Mouse (Mus musculus): ENCODE data around the gene Nucb2. TPM values are rescaled to one million over a fixed set of nuclear protein-coding genes. Genes with fewer than 3 reads are reported as not detected.

The Nucb2 gene
- polyA plus RNA-seq, 1 experiment from 2014 or later = 13.6 TPM

GRCm38 (mm10) chr7:116484213-116484612 lies 20.0 kb upstream of the Nucb2 start:
- Histone ChIP-seq H3K9me3 (ENCODE audit: control insufficient read depth, low read length) (no peaks in the 10 kb centered on the region), H3K36me3 (ENCODE audit: control insufficient read depth, insufficient read depth, low read length) (no peaks in the 10 kb centered on the region), H3K4me2 (ENCODE audit: low read depth) (no peak overlapping the region), H3K4me3 (ENCODE audit: low read depth, low read length) (no peak overlapping the region), H3K27me3 (ENCODE audit: control insufficient read depth, insufficient read depth, low read length) (no peaks in the 10 kb centered on the region), H3K4me1 (ENCODE audit: control insufficient read depth, insufficient read depth, low read length) (no peaks in the 10 kb centered on the region), H3K27ac (ENCODE audit: low read depth, low read length) (no peak overlapping the region), H3K9ac (ENCODE audit: low read length) (no peak overlapping the region)
- ATAC-seq (ENCODE audit: insufficient read depth, low FRiP score, low TSS enrichment) (no peak), DNase-seq (ENCODE audit: low spot score) (no peak)
- WGBS = 84% methylated on average over 5 of the region's 5 CpGs

GRCm38 (mm10) chr7:116485062-116485601 lies 19.0 kb upstream of the Nucb2 start:
- ATAC-seq (ENCODE audit: insufficient read depth, low FRiP score, low TSS enrichment) (no peak), DNase-seq (ENCODE audit: low spot score) (no peak)
- no peak overlapping the region for H3K4me2 ChIP-seq (ENCODE audit: low read depth)
- H3K4me3 ChIP-seq (ENCODE audit: low read depth, low read length) = no peak overlapping the region
- H3K36me3 ChIP-seq (ENCODE audit: control insufficient read depth, insufficient read depth, low read length) = no peaks in the 10 kb centered on the region
- H3K27me3 ChIP-seq (ENCODE audit: control insufficient read depth, insufficient read depth, low read length) = no peaks in the 10 kb centered on the region
- no peaks in the 10 kb centered on the region for H3K4me1 ChIP-seq (ENCODE audit: control insufficient read depth, insufficient read depth, low read length)
- no peak overlapping the region for H3K27ac ChIP-seq (ENCODE audit: low read depth, low read length)
- no peaks in the 10 kb centered on the region for H3K9me3 ChIP-seq (ENCODE audit: control insufficient read depth, low read length)
- no peak overlapping the region for H3K9ac ChIP-seq (ENCODE audit: low read length)
- WGBS = 96% methylated on average over 1 of the region's 1 CpGs

- no peak for ATAC-seq (ENCODE audit: insufficient read depth, low FRiP score, low TSS enrichment)
- Histone ChIP-seq H3K36me3 (ENCODE audit: control insufficient read depth, insufficient read depth, low read length) (no peaks in the 10 kb centered on the region), H3K4me3 (ENCODE audit: low read depth, low read length) (no peak overlapping the region), H3K4me1 (ENCODE audit: control insufficient read depth, insufficient read depth, low read length) (no peaks in the 10 kb centered on the region), H3K9me3 (ENCODE audit: control insufficient read depth, low read length) (no peaks in the 10 kb centered on the region), H3K27ac (ENCODE audit: low read depth, low read length) (no peak overlapping the region), H3K9ac (ENCODE audit: low read length) (no peak overlapping the region), H3K4me2 (ENCODE audit: low read depth) (no peak overlapping the region), H3K27me3 (ENCODE audit: control insufficient read depth, insufficient read depth, low read length) (no peaks in the 10 kb centered on the region)
- no peak for DNase-seq (ENCODE audit: low spot score)
- 84% methylated on average over 4 of the region's 4 CpGs for WGBS
Measured at GRCm38 (mm10) chr7:116491113-116491512, 13.1 kb upstream of the Nucb2 start.

- Histone ChIP-seq H3K9ac (ENCODE audit: low read length) (no peak overlapping the region), H3K4me3 (ENCODE audit: low read depth, low read length) (no peak overlapping the region), H3K4me2 (ENCODE audit: low read depth) (no peak overlapping the region), H3K27me3 (ENCODE audit: control insufficient read depth, insufficient read depth, low read length) (no peaks in the 10 kb centered on the region), H3K9me3 (ENCODE audit: control insufficient read depth, low read length) (no peaks in the 10 kb centered on the region), H3K27ac (ENCODE audit: low read depth, low read length) (no peak overlapping the region), H3K36me3 (ENCODE audit: control insufficient read depth, insufficient read depth, low read length) (no peaks in the 10 kb centered on the region), H3K4me1 (ENCODE audit: control insufficient read depth, insufficient read depth, low read length) (no peaks in the 10 kb centered on the region)
- ATAC-seq (ENCODE audit: insufficient read depth, low FRiP score, low TSS enrichment) (no peak), DNase-seq (ENCODE audit: low spot score) (no peak)
- whole genome bisulfite sequencing = 84% methylated on average over 7 of the region's 7 CpGs
Measured at GRCm38 (mm10) chr7:116493267-116494003, 10.7 kb upstream of the Nucb2 start.

- Histone ChIP-seq H3K27me3 (ENCODE audit: control insufficient read depth, insufficient read depth, low read length) (no peaks in the 10 kb centered on the region), H3K36me3 (ENCODE audit: control insufficient read depth, insufficient read depth, low read length) (no peaks in the 10 kb centered on the region), H3K9me3 (ENCODE audit: control insufficient read depth, low read length) (no peaks in the 10 kb centered on the region), H3K9ac (ENCODE audit: low read length) (no peak overlapping the region), H3K4me3 (ENCODE audit: low read depth, low read length) (no peak overlapping the region), H3K4me1 (ENCODE audit: control insufficient read depth, insufficient read depth, low read length) (no peaks in the 10 kb centered on the region), H3K27ac (ENCODE audit: low read depth, low read length) (no peak overlapping the region), H3K4me2 (ENCODE audit: low read depth) (no peak overlapping the region)
- 77% methylated on average over 5 of the region's 5 CpGs for WGBS
- ATAC-seq (ENCODE audit: insufficient read depth, low FRiP score, low TSS enrichment) (no peak), DNase-seq (ENCODE audit: low spot score) (no peak)
Measured at GRCm38 (mm10) chr7:116494618-116495017, 9.6 kb upstream of the Nucb2 start.

GRCm38 (mm10) chr7:116496760-116497159 lies 7.4 kb upstream of the Nucb2 start:
- H3K27me3 ChIP-seq (ENCODE audit: control insufficient read depth, insufficient read depth, low read length) = no peaks in the 10 kb centered on the region
- H3K9ac ChIP-seq (ENCODE audit: low read length) = no peak overlapping the region
- no peak for DNase-seq (ENCODE audit: low spot score)
- 95% methylated on average over 4 of the region's 4 CpGs for WGBS
- no peak overlapping the region for H3K4me3 ChIP-seq (ENCODE audit: low read depth, low read length)
- H3K4me2 ChIP-seq (ENCODE audit: low read depth) = no peak overlapping the region
- H3K27ac ChIP-seq (ENCODE audit: low read depth, low read length) = no peak overlapping the region
- H3K36me3 ChIP-seq (ENCODE audit: control insufficient read depth, insufficient read depth, low read length) = no peaks in the 10 kb centered on the region
- ATAC-seq (ENCODE audit: insufficient read depth, low FRiP score, low TSS enrichment) = no peak
- H3K4me1 ChIP-seq (ENCODE audit: control insufficient read depth, insufficient read depth, low read length) = no peaks in the 10 kb centered on the region
- H3K9me3 ChIP-seq (ENCODE audit: control insufficient read depth, low read length) = no peaks in the 10 kb centered on the region

GRCm38 (mm10) chr7:116504818-116505170 lies 625 bp downstream of the Nucb2 start:
- no peaks in the 10 kb centered on the region for H3K36me3 ChIP-seq (ENCODE audit: control insufficient read depth, insufficient read depth, low read length)
- H3K4me2 ChIP-seq (ENCODE audit: low read depth) = peak overlapping the region; percentile 82
- 9% methylated on average over 6 of the region's 6 CpGs for WGBS
- DNase-seq (ENCODE audit: low spot score) (no peak), ATAC-seq (ENCODE audit: insufficient read depth, low FRiP score, low TSS enrichment) (no peak)
- H3K9ac ChIP-seq (ENCODE audit: low read length) = peak overlapping the region; percentile 85
- H3K9me3 ChIP-seq (ENCODE audit: control insufficient read depth, low read length) = no peaks in the 10 kb centered on the region
- no peaks in the 10 kb centered on the region for H3K4me1 ChIP-seq (ENCODE audit: control insufficient read depth, insufficient read depth, low read length)
- peak overlapping the region; percentile 68 for H3K4me3 ChIP-seq (ENCODE audit: low read depth, low read length)
- H3K27me3 ChIP-seq (ENCODE audit: control insufficient read depth, insufficient read depth, low read length) = no peaks in the 10 kb centered on the region
- no peak overlapping the region; the same call in 1 of the 2 replicates for H3K27ac ChIP-seq (ENCODE audit: low read depth, low read length)

- WGBS = 83% methylated on average over 5 of the region's 5 CpGs
- no peak overlapping the region for H3K4me2 ChIP-seq (ENCODE audit: low read depth)
- H3K9ac ChIP-seq (ENCODE audit: low read length) = no peak overlapping the region
- H3K36me3 ChIP-seq (ENCODE audit: control insufficient read depth, insufficient read depth, low read length) = no peaks in the 10 kb centered on the region
- no peaks in the 10 kb centered on the region for H3K27me3 ChIP-seq (ENCODE audit: control insufficient read depth, insufficient read depth, low read length)
- DNase-seq (ENCODE audit: low spot score) = no peak
- H3K4me1 ChIP-seq (ENCODE audit: control insufficient read depth, insufficient read depth, low read length) = no peaks in the 10 kb centered on the region
- no peaks in the 10 kb centered on the region for H3K9me3 ChIP-seq (ENCODE audit: control insufficient read depth, low read length)
- no peak overlapping the region for H3K4me3 ChIP-seq (ENCODE audit: low read depth, low read length)
- ATAC-seq (ENCODE audit: insufficient read depth, low FRiP score, low TSS enrichment) = no peak
- no peak overlapping the region for H3K27ac ChIP-seq (ENCODE audit: low read depth, low read length)
Measured at GRCm38 (mm10) chr7:116514030-116514429, 9.9 kb downstream of the Nucb2 start.

GRCm38 (mm10) chr7:116514546-116514945 lies 10.4 kb downstream of the Nucb2 start:
- no peak overlapping the region for H3K27ac ChIP-seq (ENCODE audit: low read depth, low read length)
- H3K27me3 ChIP-seq (ENCODE audit: control insufficient read depth, insufficient read depth, low read length) = no peaks in the 10 kb centered on the region
- ATAC-seq (ENCODE audit: insufficient read depth, low FRiP score, low TSS enrichment) = no peak
- H3K9ac ChIP-seq (ENCODE audit: low read length) = no peak overlapping the region
- H3K36me3 ChIP-seq (ENCODE audit: control insufficient read depth, insufficient read depth, low read length) = no peaks in the 10 kb centered on the region
- DNase-seq (ENCODE audit: low spot score) = no peak
- H3K4me3 ChIP-seq (ENCODE audit: low read depth, low read length) = no peak overlapping the region
- H3K9me3 ChIP-seq (ENCODE audit: control insufficient read depth, low read length) = no peaks in the 10 kb centered on the region
- H3K4me1 ChIP-seq (ENCODE audit: control insufficient read depth, insufficient read depth, low read length) = no peaks in the 10 kb centered on the region
- H3K4me2 ChIP-seq (ENCODE audit: low read depth) = no peak overlapping the region
- 87% methylated on average over 9 of the region's 9 CpGs for WGBS

Data from neural tube, embryonic 11.5 days (tissue).